Mouse (Mus musculus) erythroblast, embryonic 14.5 days (primary cell): ENCODE results near the gene Ints14.

ENCODE experiments used
- GATA1 ChIP-seq: IDR thresholded peaks from 2 replicates; pipeline ENCODE4 v1.6.1; 2012; ENCODE audit warnings: low read length, inconsistent platforms, mixed read lengths
- TAL1 ChIP-seq: IDR thresholded peaks from 3 replicates; pipeline ENCODE4 v1.6.1; 2012; ENCODE audit warnings: low read length, inconsistent platforms, mixed read lengths

- no peak for TF ChIP-seq GATA1
- TF ChIP-seq TAL1: no peak
These were observed 57.2 kb downstream of the Ints14 start for GRCm38 (mm10) chr9:65017896-65018295.
